Mouse (Mus musculus): ENCODE measurements around the gene Zfp850.

DNA sequence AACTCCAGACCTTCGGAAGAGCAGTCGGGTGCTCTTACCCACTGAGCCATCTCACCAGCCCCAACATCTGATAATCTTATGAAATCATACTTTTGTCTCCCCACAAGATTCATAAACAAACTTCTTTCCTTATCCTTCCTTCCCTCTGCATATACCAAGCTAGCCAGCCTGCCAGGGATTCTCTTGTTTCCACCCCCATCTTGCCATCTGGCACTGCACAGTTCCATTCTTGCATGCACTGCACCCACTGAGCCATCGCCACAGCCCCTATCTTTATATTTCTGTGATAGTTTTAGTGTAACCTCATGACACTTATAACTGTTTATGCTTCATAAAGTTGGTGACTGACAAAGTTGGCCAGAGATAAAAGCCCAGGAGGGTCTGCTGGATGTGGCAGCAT, 3.6 kb downstream of the Zfp850 start:
- TF ChIP-seq CTCF (IDR thresholded peaks at IDR 0.05) (no peak), POLR2A (IDR thresholded peaks at IDR 0.05; ENCODE audit: insufficient read depth, low read depth, low read length) (no peak), EP300 (IDR thresholded peaks at IDR 0.05; ENCODE audit: insufficient read depth, low read depth, low read length) (no peak)
